Mouse (Mus musculus) T-helper 2 cell (primary cell): ENCODE results near the gene Ltbr.
"Not testable (repeated sequence)": the region's sequence is repeated elsewhere in the genome, so short reads cannot be mapped to it uniquely, and the experiment has no call there.

Experiments
- in situ Hi-C: fragments of 300-600 bp; cut with MboI, MseI; formaldehyde crosslinking; loops from one replicate; pipeline ENCODE4 v1.15.1; 2025; ENCODE audit warnings: high pct_unique_total_duplicates

The Ltbr gene

DNA sequence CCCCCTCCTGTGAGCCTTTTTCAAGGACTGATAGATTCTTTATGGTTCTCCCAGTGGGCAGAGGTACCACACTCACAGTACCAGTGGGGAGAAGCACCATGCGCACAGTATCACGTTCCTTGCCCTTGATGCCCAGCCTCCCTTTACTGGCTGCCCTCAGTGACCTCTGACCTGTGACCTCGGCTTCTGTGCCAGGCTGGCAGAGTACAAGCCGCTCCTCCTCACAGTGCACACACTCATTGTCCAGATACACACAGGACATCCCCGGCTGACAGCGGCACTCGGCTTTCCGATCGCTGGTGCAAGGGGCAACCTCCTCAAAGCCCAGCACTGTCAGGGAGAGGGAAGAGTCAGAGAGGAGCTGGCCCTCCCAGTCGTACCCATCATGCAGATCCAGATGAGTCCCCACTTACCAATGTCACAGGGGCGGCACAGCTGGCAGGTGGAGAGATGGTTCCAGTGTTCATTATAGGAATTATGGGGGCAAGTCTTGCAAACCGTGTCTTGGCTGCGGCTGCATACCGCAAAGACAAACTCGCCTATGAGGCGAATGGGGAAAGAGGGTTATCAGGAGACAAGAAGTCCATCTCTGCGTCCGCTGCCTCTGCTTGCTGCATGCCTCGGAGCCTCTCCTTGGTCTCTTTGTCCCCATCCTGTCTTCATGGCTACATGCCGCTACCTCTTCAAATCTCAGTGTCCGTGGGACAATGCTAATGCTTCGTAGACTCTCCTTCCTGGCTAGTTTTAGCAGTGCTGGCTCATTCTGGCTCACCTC lies 917 bp downstream of the Ltbr start:
- in situ Hi-C loops, result no loop called here

GRCm38 (mm10) chr6:125312171-125312570 lies 1.5 kb downstream of the Ltbr start:
- in situ Hi-C loops, result no loop called here

GRCm38 (mm10) chr6:125309406-125309805 lies 4.3 kb downstream of the Ltbr start:
- in situ Hi-C loops, result no loop called here

DNA sequence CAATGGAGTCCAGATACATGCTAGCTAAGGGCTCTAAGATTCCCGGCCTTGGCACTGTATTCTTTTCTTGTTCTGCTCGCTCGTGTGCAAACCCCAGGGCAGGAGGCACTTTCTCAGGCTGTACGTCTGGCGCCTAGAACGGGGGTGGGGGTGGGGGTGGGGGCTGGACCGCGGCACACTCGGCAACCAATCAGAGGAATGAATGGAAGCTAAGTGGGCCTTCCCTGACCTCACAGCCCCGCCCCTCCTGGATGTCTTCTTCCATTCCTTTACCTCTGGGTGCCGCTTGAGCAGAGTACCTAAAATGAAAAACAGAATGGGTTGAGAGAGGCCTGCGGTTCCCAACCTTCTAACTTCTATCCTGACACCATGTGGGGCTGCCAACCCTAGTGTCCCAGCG lies 4.8 kb downstream of the Ltbr start:
- in situ Hi-C loops, result no loop called here

DNA sequence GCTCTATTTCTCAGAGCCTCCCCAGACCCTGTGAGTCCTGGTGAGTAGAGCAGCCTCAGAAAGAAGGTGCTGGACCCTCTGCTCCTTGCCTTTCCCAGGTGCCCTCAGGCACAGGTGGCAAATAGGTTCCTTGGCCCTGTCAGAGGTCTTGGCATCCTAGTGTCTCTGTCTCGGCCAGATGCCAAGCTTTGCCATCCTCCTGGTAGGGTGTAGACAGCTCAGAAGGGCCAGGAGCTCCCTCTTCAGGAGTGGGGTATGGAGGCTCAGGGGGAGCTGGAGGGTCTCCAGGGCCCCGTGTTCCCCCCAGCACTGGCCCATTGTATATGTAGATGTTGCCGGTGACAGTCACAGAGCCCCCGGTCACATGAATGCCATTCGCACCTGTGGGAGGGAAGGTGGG lies 6.6 kb downstream of the Ltbr start:
- in situ Hi-C loops, result no loop called here

DNA sequence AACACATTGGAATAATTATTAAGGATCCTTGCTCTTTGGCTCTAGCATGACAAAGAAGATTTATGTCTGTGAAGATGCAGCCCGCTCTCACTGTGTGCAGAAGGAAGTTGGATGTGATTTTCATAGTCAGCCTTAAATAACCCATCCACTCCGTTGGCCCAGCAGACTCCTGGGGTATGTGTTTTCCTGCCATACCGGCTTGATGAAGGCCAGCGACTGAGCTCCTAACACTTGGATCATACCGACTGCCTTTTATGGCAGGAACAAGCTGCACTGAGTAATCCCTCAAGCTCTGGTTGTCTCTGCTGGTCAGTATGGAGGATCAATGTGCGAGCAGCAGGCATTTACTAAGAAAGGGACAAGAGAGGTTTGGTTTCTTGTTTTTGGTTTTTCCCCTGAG lies 8.2 kb downstream of the Ltbr start:
- in situ Hi-C loops, result no loop called here

DNA sequence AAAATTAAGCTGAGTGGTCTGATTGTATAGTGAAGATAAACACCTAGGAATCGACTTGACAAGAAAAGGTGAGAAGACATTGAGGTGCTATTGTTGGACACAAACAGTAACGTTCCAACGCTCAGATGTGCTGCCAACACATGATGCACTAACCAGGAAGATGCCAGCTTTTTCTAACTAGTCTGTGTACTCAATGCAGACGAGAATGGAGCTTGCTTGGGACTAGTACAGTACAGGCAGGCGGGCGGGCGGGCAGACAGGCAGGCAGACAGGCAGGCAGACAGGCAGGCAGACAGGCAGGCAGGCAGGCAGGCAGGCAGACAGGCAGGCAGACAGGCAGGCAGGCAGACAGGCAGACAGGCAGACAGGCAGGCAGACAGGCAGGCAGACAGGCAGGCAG lies 9.3 kb downstream of the Ltbr start:
- in situ Hi-C loops, result not testable (repeated sequence)

GRCm38 (mm10) chr6:125303242-125303641 lies 10.4 kb downstream of the Ltbr start:
- in situ Hi-C loops, result no loop called here

DNA sequence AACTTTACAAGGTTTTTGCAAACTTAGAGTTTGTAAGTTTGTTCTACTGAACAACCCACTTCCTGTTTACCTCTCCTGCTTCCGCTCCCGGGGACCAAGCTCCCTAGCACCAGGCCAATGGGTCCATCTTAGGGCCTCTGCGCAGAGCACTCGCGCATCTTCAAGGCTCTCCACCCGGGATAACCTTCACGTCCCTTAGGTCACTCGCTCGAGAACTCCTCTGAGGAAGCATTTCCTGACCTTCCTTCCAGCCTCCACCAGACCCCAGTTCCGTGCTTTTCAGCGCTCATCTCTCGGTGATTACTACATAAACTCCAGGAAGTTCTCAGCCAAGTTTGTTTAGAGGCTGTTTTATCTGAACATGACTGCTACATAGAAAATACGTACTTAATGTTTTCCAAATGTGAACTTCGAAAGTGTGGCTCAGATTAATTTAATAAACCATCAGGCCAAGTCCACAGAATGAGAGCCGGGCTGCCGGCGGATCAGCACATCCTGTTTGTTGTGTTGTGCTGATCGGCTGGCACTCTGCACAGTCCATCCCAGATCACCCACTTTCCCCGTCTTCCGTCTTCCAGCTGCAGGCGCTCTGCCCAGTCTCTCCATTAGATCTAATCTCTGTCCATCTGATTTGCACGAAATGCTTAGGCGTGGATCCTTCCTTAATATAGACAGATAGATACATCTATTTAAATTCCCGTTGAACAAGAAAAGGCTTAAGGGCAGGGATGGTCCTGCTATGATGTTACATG lies 11.3 kb downstream of the Ltbr start:
- in situ Hi-C loops, result no loop called here

- in situ Hi-C loops, result no loop called here
These were observed 12.7 kb downstream of the Ltbr start for GRCm38 (mm10) chr6:125300982-125301381.

DNA sequence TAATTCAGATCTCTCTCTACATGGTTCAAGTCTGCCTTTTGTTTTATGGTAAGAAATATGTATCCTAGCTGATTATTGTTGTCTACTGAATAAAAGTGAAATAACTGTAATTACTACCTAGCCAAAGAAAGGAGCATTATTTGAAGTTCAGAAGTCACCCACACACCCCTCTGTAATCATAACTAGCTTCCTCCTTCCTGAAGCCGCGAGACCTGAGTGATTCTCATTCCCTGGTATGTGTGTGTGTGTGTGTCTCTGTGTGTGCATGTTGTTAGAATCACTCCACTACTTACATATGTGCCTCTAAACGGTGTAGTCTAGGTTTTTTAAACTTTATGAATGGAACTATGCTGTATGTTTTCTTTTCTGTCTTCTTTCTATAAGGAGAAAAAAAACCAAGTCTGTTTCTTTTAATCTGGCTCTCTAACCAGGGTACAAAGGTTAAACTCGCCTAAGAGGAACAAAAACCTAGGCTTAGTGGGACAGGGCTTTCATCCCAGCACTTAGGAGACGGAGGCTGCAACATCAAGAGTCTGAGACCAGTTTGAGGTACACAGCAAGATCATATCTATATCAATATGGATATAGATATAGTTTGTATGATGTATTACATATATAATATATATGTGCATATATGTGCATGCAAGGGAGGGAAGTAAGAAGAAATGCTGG lies 16.4 kb downstream of the Ltbr start:
- in situ Hi-C loops, result no loop called here

DNA sequence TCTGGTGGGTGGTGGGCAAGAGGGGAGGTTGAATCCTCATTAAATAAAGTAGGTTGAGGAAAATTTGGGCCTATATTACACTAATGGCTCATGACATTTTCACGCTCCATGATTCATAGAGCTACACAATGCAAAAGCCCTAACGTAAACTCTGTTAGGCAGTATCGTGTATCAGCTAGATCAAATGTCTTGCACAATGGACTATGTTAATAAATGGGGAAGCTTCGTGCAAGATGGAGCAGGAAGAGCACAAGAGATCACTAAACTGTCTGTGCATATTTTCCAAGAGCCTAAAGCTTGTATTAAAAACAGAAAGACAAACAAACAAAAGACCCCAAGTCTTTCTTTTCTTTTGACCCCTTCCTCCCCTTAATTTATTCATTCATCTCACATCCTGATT lies 19.6 kb downstream of the Ltbr start:
- in situ Hi-C loops, result no loop called here

DNA sequence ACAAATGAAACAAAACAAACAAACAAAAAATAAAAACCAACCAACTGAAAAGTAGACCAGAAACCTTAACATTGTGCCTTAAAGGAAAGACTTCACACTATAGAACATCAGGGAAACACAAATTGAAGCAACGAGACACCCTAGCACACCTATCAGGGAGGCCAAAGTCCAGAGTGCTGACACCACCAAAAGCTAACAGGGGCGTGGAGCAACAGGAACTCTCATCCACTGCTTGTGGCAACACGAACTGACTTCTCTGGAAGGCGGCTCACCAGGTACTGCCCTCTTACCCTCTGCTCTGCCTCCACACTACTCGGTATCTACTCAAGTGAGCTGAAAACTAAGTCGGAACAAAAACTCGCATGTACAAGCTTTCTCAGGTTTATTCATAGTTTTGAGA lies 21.4 kb downstream of the Ltbr start:
- in situ Hi-C loops, result no loop called here

DNA sequence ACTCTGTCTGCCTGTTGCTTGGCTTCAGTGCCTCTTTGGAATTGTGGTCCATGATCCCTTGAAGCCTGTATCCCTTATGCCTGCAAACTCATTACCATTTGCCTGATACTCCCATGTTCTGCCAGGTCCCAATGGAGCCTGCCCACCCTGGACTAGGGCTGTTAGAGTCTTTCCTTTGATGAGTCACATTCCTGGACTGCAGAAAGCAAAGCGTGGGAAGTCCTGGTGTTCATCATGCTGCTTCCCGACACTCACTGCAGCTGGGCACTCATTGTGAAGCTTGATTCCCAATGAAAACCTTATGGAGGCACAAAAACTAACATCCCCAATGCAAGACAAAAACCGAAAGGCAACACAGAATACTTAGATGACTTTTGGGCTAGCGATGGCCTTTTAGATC lies 22.4 kb downstream of the Ltbr start:
- in situ Hi-C loops, result no loop called here

- in situ Hi-C loops, result no loop called here
These were observed 25.0 kb downstream of the Ltbr start for GRCm38 (mm10) chr6:125288730-125289129.

DNA sequence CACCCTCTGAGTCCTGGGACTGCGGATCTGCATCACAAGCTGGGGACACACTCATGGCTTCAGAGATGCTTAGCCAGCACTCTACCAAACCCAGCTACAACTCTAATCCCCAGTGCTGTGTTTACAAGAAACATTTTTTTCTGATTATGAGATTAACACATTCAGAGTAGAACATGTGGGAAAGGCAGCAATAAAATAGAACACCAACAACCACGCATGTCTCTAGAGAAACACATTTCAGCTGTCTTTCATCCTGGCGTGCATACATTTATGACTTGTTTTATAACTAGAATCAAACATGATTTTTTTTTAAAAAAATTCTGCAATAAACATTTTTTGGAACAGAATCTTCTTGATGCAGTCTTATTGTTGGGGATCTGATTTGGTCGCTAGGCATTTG lies 26.7 kb downstream of the Ltbr start:
- in situ Hi-C loops, result no loop called here

- in situ Hi-C loops, result no loop called here
These were observed 27.8 kb downstream of the Ltbr start, which contains the start of gene Tuba3a for GRCm38 (mm10) chr6:125285890-125286289. Gene Tuba3a (minus strand): TSS chr6:125286042.

DNA sequence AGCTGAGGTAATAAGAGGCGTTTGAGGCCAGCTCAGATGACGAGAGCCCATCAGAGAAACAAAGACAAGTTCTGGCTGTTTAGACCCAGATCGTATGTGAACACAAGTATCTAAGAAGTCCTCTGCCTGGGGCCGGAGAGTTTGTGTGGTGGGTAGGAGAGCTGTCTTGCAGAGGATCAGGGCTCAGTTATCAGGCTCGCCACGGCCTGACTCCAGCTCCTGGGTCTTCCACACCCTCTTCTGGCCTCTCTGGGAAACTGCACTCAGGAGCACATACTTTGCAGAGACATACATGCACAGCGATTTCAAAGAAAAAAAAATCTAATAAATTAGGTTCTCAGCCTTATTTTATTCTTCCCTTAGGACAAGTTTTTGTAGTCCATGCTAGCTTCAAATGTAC lies 28.9 kb downstream of the Ltbr start:
- in situ Hi-C loops, result no loop called here

GRCm38 (mm10) chr6:125284250-125284649 lies 29.4 kb downstream of the Ltbr start:
- in situ Hi-C loops, result no loop called here

DNA sequence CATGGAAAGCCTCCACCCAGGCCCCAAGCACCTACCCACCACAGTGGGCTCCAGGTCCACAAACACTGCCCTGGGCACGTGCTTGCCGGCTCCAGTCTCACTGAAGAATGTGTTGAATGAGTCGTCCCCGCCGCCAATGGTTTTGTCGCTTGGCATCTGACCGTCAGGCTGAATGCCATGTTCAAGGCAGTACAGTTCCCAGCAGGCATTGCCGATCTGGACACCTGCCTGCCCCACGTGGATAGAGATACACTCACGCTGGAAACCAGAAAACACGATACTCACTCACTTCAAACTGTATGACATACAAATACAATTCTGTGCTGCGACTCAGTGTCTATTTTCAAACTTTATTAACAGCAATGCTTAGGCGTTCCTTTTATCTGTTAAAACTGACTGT lies 31.0 kb downstream of the Ltbr start:
- in situ Hi-C loops, result not testable (repeated sequence)

DNA sequence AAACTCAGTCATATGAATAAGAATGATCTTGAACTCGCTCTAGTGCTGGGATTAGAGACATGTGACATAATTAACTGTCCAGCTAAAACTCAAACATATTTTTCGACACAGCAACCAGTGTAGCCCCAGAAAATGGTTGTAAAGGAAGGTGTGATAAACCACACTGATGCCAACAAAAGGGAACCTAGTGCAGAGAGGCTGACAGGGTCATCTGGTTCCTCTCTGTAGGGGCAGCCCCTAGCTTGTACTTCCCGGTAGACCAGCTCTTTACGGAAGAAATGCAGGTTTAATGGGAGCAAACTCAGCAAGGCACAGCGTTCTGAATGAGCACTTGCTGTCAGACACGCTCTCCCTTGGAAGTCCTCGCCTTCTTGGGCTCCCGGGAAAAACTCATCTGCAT lies 34.0 kb downstream of the Ltbr start:
- in situ Hi-C loops, result loop anchor here (10.0 kb wide), 1 partner anchor 55 kb away; no protein-coding TSS in a partner anchor

DNA sequence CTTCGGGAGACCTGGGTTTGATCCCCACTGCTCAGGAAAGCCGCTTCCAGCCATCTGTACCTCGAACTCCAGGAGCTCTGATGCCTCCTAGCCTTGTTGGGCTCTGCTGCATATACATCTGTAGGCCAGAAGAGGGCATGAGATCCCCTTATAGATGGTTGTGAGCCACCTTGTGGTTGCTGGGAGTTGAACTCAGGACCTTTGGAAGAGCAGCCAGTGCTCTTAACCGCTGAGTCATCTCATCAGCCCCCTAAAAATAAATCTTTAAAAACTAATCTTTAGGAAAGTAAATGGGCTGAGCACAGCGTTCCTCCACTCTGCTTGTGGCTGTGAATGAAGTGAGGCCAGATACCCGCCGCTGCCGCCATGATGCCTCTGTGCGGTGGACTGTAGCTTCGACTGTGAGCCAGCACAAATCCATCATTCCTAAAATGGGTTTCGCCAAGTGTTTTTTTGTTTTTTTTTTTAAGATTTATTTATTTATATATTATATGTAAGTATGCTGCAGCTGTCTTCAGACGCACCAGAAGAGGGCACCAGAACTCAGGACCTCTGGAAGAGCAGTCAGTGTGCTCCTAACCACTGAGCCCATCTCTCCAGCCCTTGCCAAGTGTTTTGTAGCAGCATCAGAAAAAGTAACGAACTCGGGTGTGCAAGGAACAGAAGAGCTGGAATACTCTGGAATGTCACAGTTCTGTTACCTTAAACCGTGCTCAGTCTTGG lies 38.7 kb downstream of the Ltbr start:
- in situ Hi-C loops, result loop anchor here (10.0 kb wide), 1 partner anchor 50 kb away; no protein-coding TSS in a partner anchor
